Mouse (Mus musculus) right cerebral cortex, adult 18-20 months (tissue): ENCODE data around the gene Xkr7.
A peak's percentile ranks its signal among the peaks of the same experiment; 100 is the strongest.

Experiments used
- DNase-seq: peaks from one replicate; pipeline ENCODE4 v3.0.0; 2022; ENCODE audit warnings: mixed read lengths

Xkr7 gene

DNA sequence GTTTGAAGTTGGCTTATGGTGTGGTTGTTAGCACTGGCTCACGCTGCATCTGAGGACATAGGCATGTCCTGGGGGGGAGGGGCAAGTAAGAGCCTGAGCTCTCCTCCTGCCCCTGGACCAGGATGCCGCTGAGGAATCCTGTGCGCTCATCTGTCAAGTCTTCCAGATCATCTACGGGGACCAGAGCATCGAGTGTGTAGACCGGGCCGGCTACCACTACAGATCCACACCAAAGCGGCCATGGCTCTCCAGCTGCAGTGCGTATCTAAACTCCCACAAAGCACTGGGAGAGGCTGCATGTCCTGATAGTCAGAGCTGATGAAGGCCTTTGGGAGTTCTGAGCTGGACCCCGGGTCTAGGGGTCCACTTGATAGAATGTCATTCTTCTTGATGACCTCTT, 43.0 kb downstream of the Xkr7 start:
- no peak for DNase-seq

DNA sequence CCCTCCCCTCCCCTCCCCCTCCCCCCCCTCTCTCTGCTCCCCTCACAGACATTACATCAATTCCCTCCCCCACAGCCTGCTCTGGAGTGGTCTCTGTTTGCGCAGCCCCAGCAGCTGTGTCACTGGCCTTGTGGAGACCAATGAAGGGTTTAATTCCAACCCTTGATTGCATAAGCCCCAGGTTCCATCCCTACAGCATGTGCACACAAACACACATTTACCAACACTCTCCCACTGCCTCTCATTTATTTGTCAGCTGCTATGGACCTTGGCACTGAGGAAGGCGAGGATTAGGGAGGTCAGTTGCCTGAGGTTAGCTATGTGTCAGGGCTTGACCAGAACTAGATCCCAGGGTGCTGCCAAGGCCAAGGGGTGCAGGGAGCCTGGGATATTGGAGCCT, 44.3 kb downstream of the Xkr7 start:
- DNase-seq = no peak

DNA sequence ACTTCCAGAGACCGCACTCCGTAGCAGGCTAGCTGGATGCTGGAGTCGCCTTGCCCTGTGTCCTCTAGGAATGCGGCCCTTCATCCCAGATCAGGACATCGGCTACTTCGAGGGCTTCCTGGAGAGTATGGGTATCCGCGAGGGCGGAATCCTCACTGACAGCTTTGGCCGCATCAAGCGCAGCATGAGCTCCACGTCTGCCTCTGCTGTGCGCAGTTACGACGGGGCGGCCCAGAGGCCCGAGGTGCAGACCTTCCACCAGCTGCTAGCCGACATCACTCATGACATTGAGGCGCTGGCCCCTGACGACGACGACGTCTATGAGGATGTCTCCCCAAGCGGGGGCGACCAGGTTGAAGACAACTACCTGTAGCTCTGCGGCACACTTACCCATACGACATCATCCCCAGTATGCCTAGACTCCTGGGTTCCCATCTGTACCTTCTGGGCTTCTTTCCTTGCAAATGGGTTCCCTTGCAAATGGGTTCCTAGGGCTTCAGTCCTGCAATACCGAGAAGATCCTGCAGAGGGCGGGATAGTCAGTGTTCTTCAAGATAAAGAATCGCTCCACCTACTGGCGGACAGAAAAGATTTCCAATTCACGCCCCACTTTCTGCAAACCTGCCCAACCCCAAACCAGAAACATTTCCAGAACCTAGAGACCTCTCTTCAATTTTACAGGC, 49.3 kb downstream of the Xkr7 start:
- peak; percentile 76 for DNase-seq

DNA sequence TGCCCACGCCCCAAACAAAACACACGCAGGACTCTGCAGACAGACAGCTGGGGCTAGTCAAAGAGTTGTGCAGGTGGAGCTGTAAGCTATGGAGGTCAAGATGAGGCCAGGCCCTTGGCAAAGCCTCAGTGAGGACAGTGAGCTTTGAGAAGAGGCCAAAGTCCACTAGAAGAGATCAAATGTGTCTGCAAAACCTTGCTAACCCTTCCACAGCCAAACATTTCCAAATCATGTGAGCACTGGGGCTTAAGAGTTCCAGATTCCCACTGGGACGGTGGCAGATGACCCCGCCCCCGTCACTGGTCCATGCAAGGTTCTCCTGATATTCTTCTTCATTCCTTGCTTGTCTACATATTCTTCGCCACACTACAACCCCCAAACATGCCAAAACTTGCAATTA, 50.2 kb downstream of the Xkr7 start:
- DNase-seq = no peak

DNA sequence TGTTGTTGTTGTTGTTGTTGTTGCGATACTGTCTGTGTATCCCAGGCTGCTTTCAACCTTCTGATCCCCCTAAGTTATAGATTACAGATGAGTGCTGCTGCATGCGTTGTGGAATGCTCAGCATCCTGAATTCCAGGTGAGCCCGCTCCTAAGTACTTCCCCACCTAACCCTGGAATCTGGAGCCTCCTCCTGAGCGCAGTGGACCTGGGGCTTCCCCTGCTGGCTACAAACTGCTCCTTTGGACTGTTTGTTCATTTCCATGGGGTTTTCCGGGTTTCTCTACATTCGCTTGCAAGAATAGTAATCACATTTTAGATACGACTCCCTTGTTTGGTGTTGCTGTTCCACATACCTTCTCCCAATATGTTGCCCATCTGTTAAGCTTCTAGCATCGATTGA, 51.6 kb downstream of the Xkr7 start:
- DNase-seq = no peak

DNA sequence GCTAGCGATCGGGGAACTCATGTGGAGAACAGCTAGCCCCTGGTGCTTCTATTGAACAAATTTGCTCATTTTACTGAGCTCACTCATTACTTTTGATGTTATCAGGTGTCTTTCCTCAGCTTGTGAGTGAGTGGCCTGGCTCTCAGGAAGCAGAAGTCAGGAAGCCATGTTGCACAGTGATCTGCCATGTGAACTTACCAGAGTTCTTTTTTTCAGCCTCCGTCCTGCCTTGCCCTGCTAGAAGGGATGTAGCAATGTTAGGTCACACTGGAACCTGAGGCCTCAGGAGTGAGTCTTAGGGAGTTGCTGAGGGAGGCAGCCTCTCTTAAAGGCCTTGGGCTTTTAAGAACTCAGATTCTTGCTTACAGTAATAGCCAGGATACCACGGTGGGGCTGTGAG, 52.2 kb downstream of the Xkr7 start:
- DNase-seq = no peak

DNA sequence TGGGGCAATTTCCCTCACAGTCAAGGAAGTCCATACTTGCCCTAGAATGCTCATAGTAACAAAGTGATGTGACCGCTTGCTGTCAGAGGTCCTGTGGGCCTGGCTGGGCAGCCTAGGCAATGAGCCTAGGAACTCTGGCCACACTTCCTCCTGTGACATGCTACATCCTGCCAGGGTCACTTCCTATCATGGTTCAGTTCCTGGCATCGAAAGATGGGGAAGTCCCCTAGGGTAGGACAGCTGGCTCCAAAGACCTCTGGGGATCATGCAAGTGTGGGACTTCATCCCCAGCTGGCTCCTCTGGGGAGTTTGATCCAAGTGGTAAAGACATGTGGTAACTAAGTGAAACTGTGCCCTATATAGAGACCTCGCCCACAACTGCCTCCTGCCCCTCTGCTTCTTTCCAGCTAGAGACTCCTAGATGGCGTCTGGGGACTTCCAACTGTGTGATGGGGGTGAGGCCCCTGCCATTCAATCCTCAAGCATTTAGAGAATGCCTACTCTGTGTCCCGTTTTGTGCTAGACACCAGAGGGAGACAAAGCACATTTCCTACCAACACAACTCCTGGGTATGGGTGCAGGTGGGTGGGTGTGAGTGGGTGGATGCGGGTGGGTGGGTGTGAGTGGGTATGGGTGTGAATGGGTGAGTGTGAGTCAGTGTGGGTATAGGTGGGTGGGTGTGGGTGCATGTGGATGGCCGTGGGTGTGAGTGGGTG, 52.8 kb downstream of the Xkr7 start:
- no peak for DNase-seq

DNA sequence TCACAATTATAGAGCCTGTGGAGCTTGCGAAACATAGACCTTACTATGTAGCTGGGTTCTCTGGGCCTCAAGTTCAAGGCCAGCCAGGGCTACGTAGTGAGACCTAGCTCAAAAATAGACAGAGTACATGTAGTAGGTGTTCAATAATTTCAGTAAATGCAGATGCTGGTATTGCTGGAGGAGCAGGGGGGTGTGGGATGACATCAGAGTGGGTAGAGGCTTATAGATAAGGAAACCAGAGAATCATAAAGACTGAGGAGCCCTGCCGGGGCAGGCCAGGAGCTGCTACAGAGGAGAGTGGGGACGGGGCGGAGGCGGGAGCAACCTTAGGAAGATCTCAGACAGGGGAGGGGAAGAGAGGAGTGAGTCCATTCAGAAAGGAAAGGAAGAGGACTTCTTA, 53.9 kb downstream of the Xkr7 start:
- no peak for DNase-seq

DNA sequence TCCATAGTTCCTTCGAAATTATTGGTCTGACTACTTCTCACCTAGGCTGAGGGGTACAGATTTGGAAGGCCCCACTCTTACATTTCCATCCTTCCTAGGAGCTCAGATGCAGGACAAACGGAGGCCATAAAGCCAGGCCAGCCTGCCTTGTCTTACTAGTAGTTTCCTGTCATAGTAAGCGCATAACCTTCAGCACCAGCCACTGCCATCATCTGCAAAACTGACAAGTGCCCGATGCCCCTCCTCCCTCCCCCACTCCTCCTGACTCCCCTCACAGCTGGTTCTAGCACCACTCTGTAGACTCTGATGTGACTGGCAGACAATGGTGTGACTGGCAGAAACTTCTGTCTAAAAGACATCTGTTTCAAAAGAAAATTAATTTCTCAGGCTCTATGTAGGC, 54.5 kb downstream of the Xkr7 start:
- no peak for DNase-seq

DNA sequence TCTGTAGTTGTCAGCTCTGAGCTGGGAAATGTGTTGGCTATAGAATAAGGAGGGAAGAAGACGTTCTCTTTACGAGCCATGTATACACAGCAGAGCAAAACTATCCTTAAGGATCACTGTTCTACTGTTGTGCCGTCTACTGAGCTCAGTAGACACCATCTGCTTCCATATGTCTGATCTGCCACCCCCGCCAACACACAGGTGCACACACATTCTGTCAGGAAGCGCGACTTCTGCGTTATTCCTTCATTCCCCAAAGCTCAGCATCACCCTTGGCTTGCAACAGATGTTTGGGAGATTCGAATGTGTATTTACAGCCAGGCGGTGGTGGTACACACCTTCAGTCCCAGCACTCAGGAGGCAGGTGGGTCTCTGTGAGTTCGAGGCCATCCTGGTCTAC, 55.4 kb downstream of the Xkr7 start:
- DNase-seq = peak; percentile 40

DNA sequence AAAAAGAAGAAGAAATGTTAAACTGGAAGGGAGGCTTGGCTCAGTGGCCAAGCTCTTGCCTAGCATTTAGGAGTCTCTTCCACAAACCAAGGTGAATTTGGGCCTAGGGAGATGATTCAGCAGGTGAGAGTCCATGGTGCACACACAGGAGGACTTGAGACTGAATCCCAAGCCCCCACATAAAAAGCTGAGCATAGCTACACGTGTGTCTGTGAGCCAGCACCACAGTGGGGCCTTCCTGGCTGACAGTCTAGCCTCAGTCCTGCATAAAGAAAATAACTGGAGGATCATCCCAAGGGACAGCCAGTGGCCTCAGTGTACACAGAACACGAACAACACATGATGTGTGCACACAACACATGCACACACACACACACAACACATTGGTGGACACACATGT, 57.7 kb downstream of the Xkr7 start:
- no peak for DNase-seq

DNA sequence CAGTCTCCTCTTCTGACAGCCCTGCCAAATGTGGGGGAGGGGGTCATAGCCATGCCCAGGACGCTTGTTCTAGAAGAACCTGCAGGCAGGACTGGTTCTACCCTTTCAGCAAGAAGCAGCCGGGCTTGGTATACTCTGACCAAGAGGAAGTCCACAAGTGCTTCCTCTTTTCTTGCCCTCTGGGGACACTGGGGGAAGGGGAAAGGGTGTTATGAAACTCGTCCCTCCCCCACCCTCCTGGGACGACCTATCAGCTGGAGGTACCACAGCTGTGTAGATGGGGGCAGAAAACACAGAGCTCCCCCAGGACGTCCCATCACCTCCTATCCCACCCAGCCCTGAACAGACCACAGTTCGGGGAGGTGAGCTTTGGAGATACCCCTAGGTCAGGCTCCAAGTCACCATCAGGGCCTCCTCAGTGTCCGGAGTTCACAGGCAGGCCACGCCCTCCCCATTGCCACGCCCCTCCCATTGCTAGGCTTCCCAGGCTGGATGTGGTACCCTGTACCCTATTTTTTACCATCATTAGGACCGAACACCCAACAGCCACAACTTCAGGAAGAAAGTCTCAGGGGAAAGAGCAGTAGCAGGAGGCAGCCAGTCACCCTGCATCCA, 59.0 kb downstream of the Xkr7 start:
- no peak for DNase-seq
